ENCODE assay signal across 9 mouse cellular contexts in the genomic region with DNA sequence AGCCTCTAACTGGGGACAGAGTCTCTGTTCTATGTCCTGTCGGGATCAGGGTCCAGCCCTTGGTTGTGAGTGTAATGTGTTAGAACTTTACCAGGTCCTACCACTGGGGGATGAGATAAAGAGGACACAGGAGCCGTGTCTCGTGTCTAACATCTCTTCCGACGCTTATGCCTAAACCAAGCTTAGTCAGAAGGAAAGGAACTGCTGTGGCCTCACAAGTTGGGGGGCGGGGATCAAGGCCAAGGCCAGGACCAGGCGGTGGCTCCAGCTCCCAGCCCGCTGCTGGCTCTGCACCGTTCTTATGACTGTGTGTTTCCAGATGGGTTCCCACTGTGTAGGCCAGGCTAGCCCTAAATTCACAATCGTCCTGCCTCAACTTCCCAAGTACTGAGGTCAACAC. TPM values are rescaled to one million over a fixed set of nuclear protein-coding genes. Genes with fewer than 3 reads are reported as not detected.
A peak's percentile ranks its signal among the peaks of the same experiment; 100 is the strongest.
DNase-seq lines count a peak whose midpoint lies in the region; ATAC-seq lines count a peak whose summit lies in the region.
"Had no signal": no experiment of that assay in that cellular context is flagged by ENCODE, and none has a peak within 500 bp of the region (broad histone marks: within the 10 kb centered on the region; RNA-seq: fewer than 3 reads in every experiment).

No protein-coding gene starts in this region.

- no peak overlapping the region for H3K4me3 ChIP-seq in kidney, embryonic 16.5 days (ENCODE audit: low read length)
- H3K4me3 ChIP-seq in hindbrain, embryonic 11.5 days (ENCODE audit: low read depth, low read length), result no peak overlapping the region
- no peak overlapping the region for H3K4me3 ChIP-seq in midbrain, embryonic 11.5 days (ENCODE audit: low read depth, low read length)

- peaks cover 17% of the 10 kb centered on the region for H3K36me3 ChIP-seq in kidney, embryonic 16.5 days (ENCODE audit: insufficient read depth, low read length)
- H3K36me3 ChIP-seq in hindbrain, embryonic 11.5 days (ENCODE audit: control insufficient read depth, insufficient read depth, low read length), result no peaks in the 10 kb centered on the region
- peaks cover 15% of the 10 kb centered on the region; the same call in 1 of the 2 replicates for H3K36me3 ChIP-seq in midbrain, embryonic 11.5 days (ENCODE audit: control insufficient read depth, insufficient read depth, low read length)

- peaks cover 80% of the 10 kb centered on the region for H3K4me1 ChIP-seq in kidney, embryonic 16.5 days (ENCODE audit: insufficient read depth, low read length)
- peaks cover 40% of the 10 kb centered on the region for H3K4me1 ChIP-seq in hindbrain, embryonic 11.5 days (replicated peaks; ENCODE audit: control insufficient read depth, insufficient read depth, low read length)
- peaks cover 62% of the 10 kb centered on the region for H3K4me1 ChIP-seq in midbrain, embryonic 11.5 days (ENCODE audit: control insufficient read depth, insufficient read depth, low read length)

- H3K9ac ChIP-seq in kidney, embryonic 16.5 days (replicated peaks; ENCODE audit: low read length), result no peak overlapping the region
- H3K9ac ChIP-seq in hindbrain, embryonic 11.5 days (ENCODE audit: low read depth, low read length), result no peak overlapping the region
- H3K9ac ChIP-seq in midbrain, embryonic 11.5 days (ENCODE audit: low read length), result no peak overlapping the region

- H3K4me2 ChIP-seq in kidney, embryonic 16.5 days (replicated peaks; ENCODE audit: low read depth, low read length), result no peak overlapping the region
- H3K4me2 ChIP-seq in hindbrain, embryonic 11.5 days (replicated peaks; ENCODE audit: low read depth, low read length), result no peak overlapping the region
- H3K4me2 ChIP-seq in midbrain, embryonic 11.5 days, result no peak overlapping the region

- ATAC-seq in kidney, embryonic 16.5 days (ENCODE audit: low FRiP score, low TSS enrichment), result no peak
- no peak for ATAC-seq in hindbrain, embryonic 11.5 days (ENCODE audit: low FRiP score)
- no peak for ATAC-seq in midbrain, embryonic 11.5 days (ENCODE audit: low FRiP score)

- no peaks in the 10 kb centered on the region for H3K27me3 ChIP-seq in kidney, embryonic 16.5 days (ENCODE audit: insufficient read depth, low read length)
- H3K27me3 ChIP-seq in hindbrain, embryonic 11.5 days (ENCODE audit: control insufficient read depth, insufficient read depth, low read length), result no peaks in the 10 kb centered on the region
- no peaks in the 10 kb centered on the region for H3K27me3 ChIP-seq in midbrain, embryonic 11.5 days (ENCODE audit: control insufficient read depth, insufficient read depth, low read length)

- DNase-seq in kidney, adult 9 months, result no peak
- peak; percentile 85 to 87 for DNase-seq in adrenal gland, postnatal 36 days
- no peak for DNase-seq in hindbrain, embryonic 11.5 days (ENCODE audit: low spot score)
- DNase-seq in midbrain, embryonic 11.5 days (ENCODE audit: low spot score, missing footprints), result no peak
- no peak for DNase-seq in cerebellum, adult 11-12 months
- no peak for DNase-seq in yolk sac, embryonic 10.5 days (ENCODE audit: low spot score)
- no peak for DNase-seq in spleen, postnatal 10 days (ENCODE audit: low spot score in 2 of 2)
- DNase-seq: layer of hippocampus, postnatal 36 days had no signal

- peak overlapping the region; percentile 82; the same call in 1 of the 2 replicates for H3K27ac ChIP-seq in kidney, embryonic 16.5 days (ENCODE audit: low read length)
- 0 out of 2 replicates have a peak overlapping the region, but pooled peaks have one; percentile 85 for H3K27ac ChIP-seq in hindbrain, embryonic 11.5 days (ENCODE audit: low read depth, low read length)
- peak overlapping the region; percentile 82; the same call in 1 of the 2 replicates for H3K27ac ChIP-seq in midbrain, embryonic 11.5 days (ENCODE audit: low read depth, low read length)

- H3K9me3 ChIP-seq in kidney, embryonic 16.5 days (ENCODE audit: low read length), result no peaks in the 10 kb centered on the region
- no peaks in the 10 kb centered on the region for H3K9me3 ChIP-seq in hindbrain, embryonic 11.5 days (ENCODE audit: control insufficient read depth, low read length)
- no peaks in the 10 kb centered on the region for H3K9me3 ChIP-seq in midbrain, embryonic 11.5 days (ENCODE audit: control insufficient read depth, low read length)

- WGBS in kidney, embryonic 16.5 days, result 79% methylated on average over 10 of the region's 10 CpGs
- WGBS in hindbrain, embryonic 11.5 days, result 82% methylated on average over 10 of the region's 10 CpGs
- 80% methylated on average over 10 of the region's 10 CpGs for WGBS in midbrain, embryonic 11.5 days

RNA-seq across cellular contexts. Expression of a gene that starts 19.2 kb away (rescaled TPM):
- polyA plus RNA-seq in kidney, embryonic 16.5 days (2015; fragmentation: Nextera tagmentation; extraction: Ambion mirVana), result 40.8 and 41.8 TPM in 2 replicates
- 100 to 1,000 TPM in 1 of 2 experiments, 10 to 100 TPM in 1; 93.1 to 188 TPM for total RNA-seq in adrenal gland, postnatal 36 days (2021)
- 38.3 and 48.8 TPM in 2 replicates for polyA plus RNA-seq in hindbrain, embryonic 11.5 days (2014; fragmentation: Nextera tagmentation; extraction: Ambion mirVana)
- 45.5 and 50.7 TPM in 2 replicates for polyA plus RNA-seq in midbrain, embryonic 11.5 days (2014; fragmentation: Nextera tagmentation; extraction: Ambion mirVana)

RNA-seq across cellular contexts. Expression of a gene that starts 39.5 kb away (rescaled TPM):
- polyA plus RNA-seq in kidney, embryonic 16.5 days (2015; fragmentation: Nextera tagmentation; extraction: Ambion mirVana), result 23.1 and 25.6 TPM in 2 replicates
- 10 to 100 TPM; 15.1 to 18.4 TPM for total RNA-seq in adrenal gland, postnatal 36 days (2021)
- 6.0 and 9.7 TPM in 2 replicates for polyA plus RNA-seq in hindbrain, embryonic 11.5 days (2014; fragmentation: Nextera tagmentation; extraction: Ambion mirVana)
- 4.6 and 5.2 TPM in 2 replicates for polyA plus RNA-seq in midbrain, embryonic 11.5 days (2014; fragmentation: Nextera tagmentation; extraction: Ambion mirVana)

Comparison
In these comparisons a context has a peak if more than half of its experiments do, and no peak if none do; other contexts are left out.
1. DNase-seq: peak in adrenal gland, postnatal 36 days (2 of 2); none in kidney, adult 9 months (single experiment), hindbrain, embryonic 11.5 days (single experiment), midbrain, embryonic 11.5 days (single experiment), cerebellum, adult 11-12 months (single experiment), yolk sac, embryonic 10.5 days (single experiment) and spleen, postnatal 10 days (0 of 2).
2. Peak in every context shown above with its lines, with median percentiles within 50 percentile points of each other: H3K27ac ChIP-seq.